Mouse (Mus musculus): Measurements from ENCODE around the gene Ist1.

DNA sequence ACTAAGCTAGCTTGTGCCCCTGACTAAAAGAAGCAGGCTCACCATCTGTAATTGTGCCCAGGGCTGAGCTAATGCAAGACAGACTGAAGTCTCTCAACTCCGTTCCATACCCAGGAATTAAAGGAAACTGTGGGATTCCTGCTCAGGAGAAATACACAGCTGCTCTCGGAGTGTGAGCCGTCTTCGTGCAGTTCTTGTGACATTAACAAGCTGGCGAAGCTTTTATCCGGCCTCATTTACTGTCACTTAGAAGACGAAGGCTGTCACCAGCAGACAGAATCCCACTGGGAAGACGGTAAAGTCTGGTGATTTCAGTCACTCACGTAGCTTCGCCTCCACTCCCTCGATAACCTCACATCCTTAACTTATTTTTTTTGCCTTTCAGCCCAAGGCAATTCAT is 45.7 kb downstream of the Ist1 start:
- TF ChIP-seq CTCF (IDR thresholded peaks at IDR 0.05; ENCODE audit: low read depth, low read length) (no peak), POLR2A (IDR thresholded peaks at IDR 0.05; ENCODE audit: borderline replicate concordance, low read depth, low read length) (no peak)

All from bone marrow macrophage, adult 2 months (primary cell).